Mouse (Mus musculus): ENCODE results near the gene Twist2.
A peak's percentile ranks its signal among the peaks of the same experiment; 100 is the strongest.

Twist2 gene

GRCm38 (mm10) chr1:91874633-91875032 is 73.4 kb downstream of the Twist2 start:
- DNase-seq (ENCODE audit: low spot score): peak; percentile 35

DNA sequence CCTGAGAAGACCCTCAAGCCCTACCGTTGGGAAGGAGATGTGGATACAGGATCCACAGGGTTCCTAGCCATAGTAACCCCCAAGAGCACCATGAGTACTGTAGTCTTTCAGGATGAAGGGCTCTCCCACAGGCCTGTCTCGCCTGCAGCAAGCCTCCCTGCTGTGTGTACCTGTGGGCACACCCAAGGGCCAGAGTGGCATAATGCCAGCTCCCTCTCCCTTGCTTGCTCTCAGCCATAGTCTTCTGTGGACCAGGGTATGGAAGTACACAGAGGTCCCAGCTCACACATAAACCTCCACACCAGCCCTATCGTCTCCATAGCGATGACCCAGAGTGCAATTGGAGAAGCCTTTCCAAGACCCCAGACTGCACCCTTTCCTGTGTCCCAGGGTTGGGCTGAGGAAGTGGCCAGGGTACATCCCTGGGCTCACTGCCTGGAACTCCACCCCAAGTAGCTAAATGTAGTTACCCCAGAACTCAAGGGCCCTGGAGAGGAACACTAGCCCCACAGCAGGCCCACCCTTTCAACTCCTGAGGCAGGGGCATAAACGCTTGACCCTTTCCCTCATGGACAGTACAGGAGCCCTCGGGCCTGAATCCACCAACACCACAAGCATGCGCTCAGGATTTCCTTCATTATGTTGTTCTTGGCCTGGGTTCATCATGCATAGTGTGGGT is 73.9 kb downstream of the Twist2 start:
- DNase-seq (ENCODE audit: low spot score): no peak

DNA sequence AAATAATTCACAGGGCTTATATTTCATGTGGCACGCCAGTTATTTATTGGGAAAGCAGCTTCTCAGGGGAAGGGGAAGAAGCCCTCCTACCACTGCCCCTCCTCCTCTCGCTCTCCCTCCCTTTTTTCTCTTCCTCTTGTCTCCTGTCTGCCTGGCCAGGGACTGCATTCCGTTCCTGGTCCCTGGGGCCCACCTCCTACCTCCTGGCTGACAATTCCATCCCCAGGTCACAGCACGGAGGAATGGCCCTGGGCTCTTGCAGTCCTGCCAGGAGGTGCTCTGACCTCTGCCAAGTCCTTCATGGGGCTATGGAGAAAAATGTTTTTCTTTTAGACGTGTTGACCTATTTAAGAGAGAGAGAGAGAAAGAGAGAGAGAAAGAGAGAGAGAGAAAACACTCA is 77.4 kb downstream of the Twist2 start:
- no peak for DNase-seq (ENCODE audit: low spot score)

GRCm38 (mm10) chr1:91880156-91880555 is 78.9 kb downstream of the Twist2 start:
- DNase-seq (ENCODE audit: low spot score): no peak

DNA sequence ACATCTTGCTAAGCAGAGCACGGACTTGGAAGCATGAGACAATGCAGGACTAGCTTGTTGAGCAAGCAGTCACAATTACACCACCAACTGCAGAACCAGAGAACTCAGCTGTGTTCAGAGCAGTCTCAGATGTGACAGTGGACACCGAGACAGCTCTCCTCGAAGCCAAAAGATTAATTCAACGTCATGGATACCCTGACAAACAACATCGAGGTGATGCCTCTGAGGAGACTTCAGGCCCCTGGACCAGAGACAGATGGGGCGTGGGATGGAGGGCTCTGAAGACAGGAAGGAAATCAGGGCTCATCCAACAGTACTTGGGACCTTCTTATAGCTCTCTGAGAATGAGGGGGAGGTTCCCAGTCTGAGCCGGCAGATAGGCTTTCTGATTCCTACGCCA is 79.6 kb downstream of the Twist2 start:
- DNase-seq (ENCODE audit: low spot score): no peak

DNA sequence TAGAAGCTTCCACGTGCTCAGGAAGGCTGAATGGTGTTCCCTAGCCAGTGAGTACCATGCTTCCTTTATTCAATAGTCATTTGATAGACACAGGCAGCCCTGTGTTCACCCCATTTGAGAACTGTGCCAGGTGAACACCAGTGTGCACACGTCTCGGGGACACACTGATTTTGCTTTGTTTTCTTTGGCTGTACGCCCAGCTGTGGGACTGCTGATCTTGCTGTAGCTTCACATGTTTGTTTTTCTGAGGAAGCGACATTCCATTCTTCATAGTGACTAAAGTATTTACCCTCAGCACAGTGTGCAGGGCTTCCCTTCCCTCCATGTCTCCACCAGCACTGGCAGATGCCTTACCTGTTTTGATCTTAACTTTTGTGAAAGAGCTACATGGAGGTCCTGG is 81.9 kb downstream of the Twist2 start:
- DNase-seq (ENCODE audit: low spot score): no peak

- DNase-seq (ENCODE audit: low spot score): no peak
Observed at GRCm38 (mm10) chr1:91893598-91893997, 92.3 kb downstream of the Twist2 start.

DNA sequence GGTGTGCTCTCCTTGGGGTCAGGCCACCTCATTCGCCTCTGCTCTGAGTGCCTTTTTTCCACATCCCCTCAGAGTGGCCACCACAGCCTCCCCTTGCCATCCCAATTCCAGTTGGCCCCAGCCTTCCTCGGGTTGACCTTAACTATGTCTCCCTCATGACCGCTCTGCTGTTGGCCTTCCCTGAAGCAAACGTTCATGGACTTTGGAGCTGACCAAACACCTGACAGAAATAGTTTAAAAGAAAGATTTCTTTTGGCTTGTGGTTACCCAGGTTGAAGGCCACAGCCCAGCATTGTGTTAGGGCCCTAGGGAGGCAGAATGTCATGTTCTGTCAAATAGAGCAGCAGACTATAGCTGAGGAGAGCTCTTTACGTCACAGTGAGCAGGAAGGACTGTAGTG is 93.0 kb downstream of the Twist2 start:
- DNase-seq (ENCODE audit: low spot score): no peak

- no peak for DNase-seq (ENCODE audit: low spot score)
Observed at GRCm38 (mm10) chr1:91897078-91897477, 95.8 kb downstream of the Twist2 start.

All from ovary, adult 18-20 months (tissue).